Mouse (Mus musculus) adrenal gland, postnatal 14 days (tissue): ENCODE measurements around the gene Akap6. TPM values are rescaled to one million over a fixed set of nuclear protein-coding genes. Genes with fewer than 3 reads are reported as not detected.

ENCODE experiments used
- DNase-seq: peaks from one replicate; pipeline ENCODE4 v3.0.0; 2021; ENCODE audit warnings: mixed read lengths
- total RNA-seq: library from RNA; stranded (reverse); gene quantifications from 2 replicates; pipeline ENCODE4 v1.2.3, GENCODE M21; 2021

The Akap6 gene
- total RNA-seq, 1 experiment from 2014 or later: 2.2 TPM

GRCm38 (mm10) chr12:52781066-52781465 lies 81.9 kb downstream of the Akap6 start:
- no peak for DNase-seq

DNA sequence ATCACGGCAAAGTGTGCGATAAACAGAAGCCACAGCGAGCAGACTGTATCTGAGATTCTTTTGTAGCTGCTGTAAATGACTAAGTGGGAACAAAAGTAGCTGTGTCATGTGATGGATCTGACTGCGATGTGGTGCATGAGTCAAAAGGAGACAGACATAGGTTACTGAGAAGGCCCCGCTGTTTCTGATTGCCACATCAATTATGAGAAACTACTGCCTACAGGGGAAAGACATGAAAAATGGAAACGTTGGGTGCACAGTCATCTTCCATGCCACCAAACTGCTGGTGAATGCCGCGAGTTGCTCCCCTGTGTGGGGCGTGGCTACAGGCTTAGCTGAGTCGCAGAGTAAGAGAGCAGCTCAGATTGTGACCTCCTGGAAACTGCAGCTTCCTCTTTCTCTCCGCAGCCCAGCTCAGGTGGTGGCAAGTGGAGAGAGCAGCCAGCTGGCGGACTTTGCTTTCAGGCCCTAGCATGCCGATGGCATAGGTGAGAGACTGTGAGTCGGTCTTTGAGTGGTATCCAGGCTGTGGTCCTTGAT lies 83.8 kb downstream of the Akap6 start:
- peak; percentile 65 for DNase-seq

DNA sequence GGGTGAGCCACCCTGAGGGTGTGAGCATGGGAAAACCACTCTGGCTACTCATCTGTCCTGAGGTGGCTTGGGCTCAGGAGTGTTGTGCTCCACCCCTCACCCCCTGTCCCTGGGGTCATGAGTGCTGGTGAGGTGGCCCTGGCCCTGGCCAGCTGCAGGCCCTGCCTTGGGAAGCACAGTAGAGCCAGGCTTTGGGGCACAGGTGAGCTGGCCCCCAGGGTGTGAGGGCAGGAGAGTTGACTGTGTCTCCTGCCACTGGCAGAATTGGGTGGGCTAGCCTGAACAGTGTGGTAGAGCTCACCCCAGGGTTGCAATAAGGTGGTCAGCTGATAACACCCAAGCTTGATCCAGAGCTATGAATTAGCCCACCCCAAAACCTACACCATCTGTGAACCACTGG lies 86.0 kb downstream of the Akap6 start:
- no peak for DNase-seq

DNA sequence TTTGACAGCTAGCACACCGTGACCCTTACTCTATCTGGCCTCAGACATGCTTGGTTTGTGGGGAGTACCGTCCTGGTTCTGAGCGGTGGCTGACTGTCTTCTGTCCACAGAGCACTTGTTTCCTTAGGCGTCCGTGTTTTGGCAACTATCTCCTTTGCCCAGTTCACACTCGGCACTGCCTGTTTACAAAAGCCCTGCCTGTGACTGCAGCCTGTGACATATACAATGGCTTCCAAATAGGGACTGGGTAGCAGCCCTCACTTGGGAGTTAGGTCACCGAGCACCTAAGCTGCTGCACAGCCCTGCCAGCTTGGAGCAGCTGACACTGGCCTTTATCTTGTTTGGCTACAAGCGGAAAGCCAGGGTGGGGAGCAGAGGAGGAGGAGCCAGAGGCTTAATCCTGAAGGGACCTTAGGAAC lies 91.2 kb downstream of the Akap6 start:
- DNase-seq: peak; percentile 39

DNA sequence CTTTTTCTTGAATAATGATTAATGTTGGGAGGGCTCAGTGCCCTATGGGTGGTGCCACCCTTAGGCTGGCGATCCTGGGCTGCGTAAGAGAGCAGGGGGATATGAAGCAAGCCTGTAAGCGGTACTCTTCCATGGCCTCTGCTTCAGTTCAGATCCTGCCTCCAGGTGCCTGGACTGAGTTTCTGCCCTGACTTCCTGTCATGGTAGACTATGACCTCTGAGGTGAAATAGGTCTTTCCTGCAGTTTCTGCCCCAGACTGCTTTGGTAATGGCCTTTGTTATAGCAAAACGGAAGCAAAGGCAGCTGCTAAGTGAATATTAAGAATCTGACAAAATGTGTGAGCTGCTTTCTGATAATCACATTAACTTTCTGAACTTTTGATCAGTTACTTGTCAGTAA lies 94.9 kb downstream of the Akap6 start:
- no peak for DNase-seq

GRCm38 (mm10) chr12:52795551-52796470 lies 96.6 kb downstream of the Akap6 start:
- no peak for DNase-seq

DNA sequence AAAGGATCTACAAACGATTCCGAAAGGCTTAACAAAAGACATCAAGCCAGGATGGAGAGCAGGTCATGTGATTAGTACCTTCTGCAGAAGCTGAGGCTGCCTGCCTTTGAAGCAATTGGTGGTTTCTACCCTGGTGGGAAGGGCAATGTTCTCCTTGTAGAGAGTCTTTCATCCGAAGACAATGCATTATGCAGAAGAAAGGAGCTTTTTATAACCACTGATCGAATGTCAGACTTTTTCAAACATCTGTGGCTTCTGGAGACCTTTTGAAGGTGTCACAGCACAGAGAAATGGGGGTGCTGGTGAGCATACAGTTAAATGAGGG lies 97.2 kb downstream of the Akap6 start:
- no peak for DNase-seq

DNA sequence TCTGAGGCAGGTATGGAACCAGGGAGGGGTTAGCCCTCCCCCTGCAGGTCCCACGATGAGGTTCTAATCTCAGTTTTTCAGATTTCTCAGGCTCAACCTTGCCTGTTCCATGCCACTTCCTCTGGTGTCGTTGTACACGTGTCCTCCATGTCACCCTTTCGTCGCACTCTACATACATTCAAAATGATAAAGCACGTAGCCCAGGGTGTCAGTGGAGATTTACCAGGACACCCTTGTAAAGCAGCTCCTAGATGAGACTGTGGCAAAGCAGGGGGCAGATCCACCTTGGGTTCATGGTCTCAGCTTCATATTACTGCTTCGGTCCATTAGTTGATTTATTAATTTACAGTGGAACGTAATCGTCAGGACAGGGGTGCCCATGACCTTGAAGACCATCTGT lies 100.5 kb downstream of the Akap6 start:
- DNase-seq: no peak

DNA sequence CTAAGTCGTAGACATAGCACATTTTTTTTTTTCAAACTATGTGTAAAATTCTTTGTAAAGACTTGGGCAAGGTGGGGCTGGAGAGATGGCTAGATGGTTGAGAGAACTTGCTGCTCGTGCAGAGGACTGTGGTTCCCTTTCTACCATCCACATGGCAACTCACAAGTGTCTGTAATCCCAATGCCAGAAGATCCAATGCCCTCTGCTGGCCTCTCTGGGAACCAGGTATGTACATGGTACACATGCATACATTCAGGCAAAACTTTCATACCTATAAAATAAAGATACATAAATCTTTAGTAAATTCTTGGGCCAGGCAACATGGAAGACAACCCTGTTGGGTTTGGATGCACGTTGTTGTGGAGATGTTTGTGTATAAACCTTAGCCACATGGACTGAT lies 107.1 kb downstream of the Akap6 start:
- DNase-seq: no peak

- DNase-seq: no peak
Measured at GRCm38 (mm10) chr12:52818588-52818987, 119.4 kb downstream of the Akap6 start.

DNA sequence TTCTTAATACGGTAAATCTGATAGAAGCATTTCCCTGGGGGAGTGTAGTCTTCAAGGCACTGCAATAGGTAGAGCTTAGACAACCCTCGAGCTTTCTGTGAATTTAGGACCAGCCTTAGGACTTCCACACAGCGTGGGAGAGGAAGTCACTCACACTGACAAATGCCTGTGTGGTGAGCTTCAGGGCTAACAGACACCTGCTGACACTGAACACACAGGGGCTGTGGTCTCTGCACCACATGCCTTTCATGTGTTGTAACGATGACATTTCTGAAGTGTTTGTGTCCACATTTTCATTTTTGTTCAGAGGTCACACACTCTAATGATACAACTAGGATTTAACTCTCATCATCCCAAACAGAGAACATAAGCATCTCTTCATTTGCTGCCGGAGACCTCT lies 125.6 kb downstream of the Akap6 start:
- no peak for DNase-seq

DNA sequence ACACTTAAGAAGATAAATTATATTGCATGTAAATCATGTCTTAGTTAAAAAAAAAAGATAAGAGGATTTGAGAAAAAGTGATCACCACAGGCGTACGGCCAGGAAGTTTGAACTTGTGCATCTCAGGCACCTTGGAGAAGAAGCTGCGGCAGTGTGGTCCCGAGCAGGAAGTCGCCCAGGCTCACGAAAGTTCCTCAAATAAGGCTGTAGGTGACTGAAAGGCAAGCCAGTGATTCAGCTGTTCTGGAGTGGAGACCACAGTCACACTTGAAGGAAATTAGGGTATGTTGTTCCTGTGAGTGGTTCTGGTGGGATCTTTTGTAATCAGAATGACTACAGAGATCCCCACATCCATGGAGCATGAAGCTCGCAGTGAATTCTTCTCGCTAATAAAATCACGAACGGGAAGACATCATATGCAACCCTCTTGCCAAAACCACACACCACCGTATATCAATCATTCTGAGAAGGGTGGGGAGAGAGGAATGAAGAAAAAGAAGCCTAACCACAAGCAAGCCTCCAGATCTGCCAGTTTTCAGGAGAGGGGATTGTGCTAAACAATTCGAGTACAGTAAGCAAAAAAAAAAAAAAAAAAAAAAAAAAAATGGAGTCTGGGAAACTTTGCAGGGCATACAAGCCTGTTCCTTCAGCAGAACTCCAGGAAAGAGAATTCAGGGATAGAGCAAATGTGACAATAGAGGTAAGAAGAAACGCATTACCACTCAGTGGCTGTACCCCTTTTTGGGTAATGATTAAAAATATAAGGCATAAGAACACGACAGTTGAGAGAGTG lies 130.0 kb downstream of the Akap6 start:
- DNase-seq: no peak

GRCm38 (mm10) chr12:52831782-52832181 lies 132.6 kb downstream of the Akap6 start:
- no peak for DNase-seq

DNA sequence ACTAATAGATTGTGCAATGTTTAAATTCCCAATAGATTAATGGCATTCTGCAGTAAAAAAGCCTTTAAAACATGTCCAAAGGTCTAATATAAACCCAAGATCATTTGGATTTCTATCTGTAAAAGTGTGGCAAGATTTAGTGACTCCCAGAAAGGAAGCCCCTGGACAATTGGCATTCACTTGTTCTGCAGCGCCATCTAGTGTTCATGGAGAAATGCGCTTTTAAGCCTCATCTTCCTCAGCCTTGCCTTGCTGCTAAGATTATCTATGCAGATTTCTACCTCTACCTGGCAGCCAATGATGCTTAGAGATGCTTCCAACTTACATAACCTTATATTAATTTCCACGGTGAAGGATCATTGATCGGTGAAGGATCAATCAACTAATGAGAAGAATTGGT lies 133.0 kb downstream of the Akap6 start:
- DNase-seq: peak; percentile 77

- no peak for DNase-seq
Measured at GRCm38 (mm10) chr12:52833141-52833540, 134.0 kb downstream of the Akap6 start.

DNA sequence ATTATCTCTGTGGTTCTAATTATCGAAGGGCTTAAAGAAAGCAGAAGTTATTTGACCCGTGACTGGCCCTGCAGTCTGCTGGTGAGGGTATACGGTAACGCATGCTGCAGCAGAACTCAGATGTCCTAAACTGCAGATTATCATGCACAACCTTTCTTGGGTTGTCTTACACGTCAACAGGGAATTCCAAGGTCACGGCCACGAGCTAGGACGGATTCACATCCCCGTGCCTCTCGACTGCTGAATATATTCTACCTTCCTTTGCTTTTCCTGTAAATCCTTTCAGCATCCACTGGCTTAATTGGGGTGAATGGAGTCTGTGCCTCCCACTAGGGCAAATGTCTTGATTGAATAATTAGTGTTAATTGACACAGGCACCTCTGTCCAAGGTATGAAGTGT lies 134.9 kb downstream of the Akap6 start:
- no peak for DNase-seq

- DNase-seq: no peak
Measured at GRCm38 (mm10) chr12:52834781-52835279, 135.6 kb downstream of the Akap6 start.

- peak; percentile 7 for DNase-seq
Measured at GRCm38 (mm10) chr12:52835291-52835742, 136.1 kb downstream of the Akap6 start.

DNA sequence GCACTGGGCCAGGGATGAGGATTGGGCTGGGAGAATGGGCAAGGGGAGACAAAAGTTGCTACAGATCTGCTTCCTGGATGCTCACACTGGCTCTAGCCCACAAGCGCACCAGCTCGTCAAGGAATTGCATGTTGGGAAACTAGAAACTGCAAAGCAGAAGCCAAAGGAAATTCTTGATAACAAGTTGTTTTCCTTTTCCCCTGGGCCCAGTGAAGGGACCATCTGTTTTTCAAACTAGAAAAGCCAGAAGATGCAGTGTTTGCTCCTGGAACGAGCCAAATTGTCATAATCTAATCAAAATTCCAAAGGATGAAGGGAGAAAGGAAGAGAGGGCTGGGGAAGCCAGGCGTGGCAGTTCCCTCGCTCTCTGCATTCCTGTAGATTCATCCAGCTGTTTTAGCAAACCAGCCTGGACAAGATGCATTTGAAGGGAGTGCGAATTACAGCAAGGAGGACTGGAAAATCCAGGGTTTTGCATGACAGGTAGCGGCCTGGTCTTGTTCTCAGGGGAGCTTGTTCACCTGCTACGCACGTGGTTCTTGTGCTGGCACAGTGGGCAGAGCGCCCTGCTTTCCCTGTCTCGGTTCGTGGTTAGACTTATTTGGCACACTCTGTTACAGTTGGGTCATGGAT lies 136.8 kb downstream of the Akap6 start:
- DNase-seq: peak; percentile 36

DNA sequence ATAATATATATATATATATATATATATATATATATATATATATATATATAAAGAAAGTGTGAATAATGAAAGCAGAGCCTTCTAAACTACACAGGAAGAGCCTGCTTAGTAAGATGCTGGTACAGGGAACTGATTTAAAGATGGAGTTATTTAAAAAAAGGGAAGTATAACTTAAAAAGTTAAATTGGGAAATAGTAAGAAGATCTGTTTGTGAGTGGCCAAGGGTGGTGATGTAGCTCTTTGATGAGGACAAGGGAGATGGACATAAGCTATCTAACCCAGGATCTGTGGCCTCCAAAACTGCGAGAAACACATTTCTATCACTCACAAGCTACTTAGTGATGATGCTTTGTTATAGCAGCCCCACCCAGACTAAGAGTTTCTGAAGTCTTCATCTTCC lies 146.8 kb downstream of the Akap6 start:
- DNase-seq: no peak

DNA sequence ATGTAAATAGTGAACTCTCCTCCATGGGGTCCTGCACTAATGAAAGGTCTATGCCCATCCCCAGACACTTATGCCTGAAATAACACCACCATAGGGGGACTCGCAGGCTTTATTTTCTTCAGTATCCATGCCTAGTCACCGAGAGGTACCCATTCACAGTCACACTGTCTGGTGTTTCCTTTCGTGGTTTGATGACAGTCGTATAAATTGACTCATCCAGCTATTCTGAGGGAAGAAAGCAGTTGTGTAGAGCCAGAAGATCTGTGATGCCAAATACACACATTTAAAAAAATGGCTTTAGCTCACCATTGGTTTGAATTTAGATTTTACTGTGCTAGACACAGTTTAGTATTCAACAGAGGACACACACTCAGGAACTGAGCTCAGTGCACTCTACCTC lies 147.8 kb downstream of the Akap6 start:
- DNase-seq: no peak

- DNase-seq: peak; percentile 68
Measured at GRCm38 (mm10) chr12:52847830-52848518, 148.8 kb downstream of the Akap6 start.
